Mouse (Mus musculus) stomach, postnatal 0 days (tissue): ENCODE results near the gene Spag9. TPM values are rescaled to one million over a fixed set of nuclear protein-coding genes. Genes with fewer than 3 reads are reported as not detected.
A peak's percentile ranks its signal among the peaks of the same experiment; 100 is the strongest.

Experiments
- ATAC-seq: fragments of 200-750 bp; cut with Nextera tagmentation; 2 replicates; pipeline ENCODE4 v1.8.0; 2017; ENCODE audit not compliant: low FRiP score, low TSS enrichment
- DNase-seq: peaks from one replicate; pipeline ENCODE4 v3.0.0-alpha.2; 2016; ENCODE audit warnings: low spot score
- H3K27ac ChIP-seq: fragments of 300-500 bp; sonication (generic); replicated peaks from 2 replicates; pipeline ENCODE4 v1.5.1; 2014; ENCODE audit warnings: mild to moderate bottlenecking, control low read depth
- H3K27me3 ChIP-seq: fragments of 300-500 bp; sonication (generic); 2 replicates; pipeline ENCODE4 v1.6.1; 2014; ENCODE audit warnings: low read length; ENCODE audit not compliant: control insufficient read depth, insufficient read depth
- H3K36me3 ChIP-seq: fragments of 300-500 bp; sonication (generic); 2 replicates; pipeline ENCODE4 v1.6.1; 2014; ENCODE audit warnings: low read length, mixed read lengths; ENCODE audit not compliant: control insufficient read depth, insufficient read depth
- H3K4me1 ChIP-seq: fragments of 300-500 bp; sonication (generic); replicated peaks from 2 replicates; pipeline ENCODE4 v1.6.1; 2014; ENCODE audit warnings: antibody characterized with exemption; ENCODE audit not compliant: control insufficient read depth, insufficient read depth
- H3K4me2 ChIP-seq: fragments of 300-500 bp; sonication (generic); replicated peaks from 2 replicates; pipeline ENCODE4 v1.6.1; 2014; ENCODE audit warnings: low read depth, mild to moderate bottlenecking, control low read depth, moderate library complexity
- H3K4me3 ChIP-seq: fragments of 300-500 bp; sonication (generic); 2 replicates; pipeline ENCODE4 v1.5.1; 2014; ENCODE audit warnings: low read depth, low read length, control low read depth
- H3K9ac ChIP-seq: fragments of 300-500 bp; sonication (generic); 2 replicates; pipeline ENCODE4 v1.6.1; 2014; ENCODE audit warnings: mild to moderate bottlenecking, low read length, control low read depth, mixed read lengths
- H3K9me3 ChIP-seq: fragments of 300-500 bp; sonication (generic); 2 replicates; pipeline ENCODE4 v1.6.1; 2016; ENCODE audit warnings: low read length; ENCODE audit not compliant: control insufficient read depth
- CTCF ChIP-seq: IDR thresholded peaks from 2 replicates; pipeline ENCODE4 v1.5.1; 2016; ENCODE audit warnings: antibody characterized with exemption, low read depth, mild to moderate bottlenecking, moderate library complexity
- EP300 ChIP-seq: optimal IDR thresholded peaks from 2 replicates; pipeline ENCODE3; 2016; ENCODE audit warnings: antibody characterized with exemption
- WGBS: fragments of 180-500 bp; shearing (Covaris S2); extraction: QIAGEN DNeasy Blood & Tissue Kit; methylation state at CpG from one replicate; pipeline ENCODE4 v1.1.7; 2014; 5-methylcytosine and 5-hydroxymethylcytosine counted together
- polyA plus RNA-seq: library from polyadenylated mRNA; unstranded; fragments of >200 nt; fragmentation: Nextera tagmentation; extraction: Ambion mirVana; gene quantifications from 2 replicates; pipeline ENCODE4 v1.2.1, GENCODE M21; 2015

The Spag9 gene
- polyA plus RNA-seq, 1 experiment from 2014 or later: 32.5 TPM

- Histone ChIP-seq H3K27ac (no peak overlapping the region), H3K9ac (no peak overlapping the region), H3K4me2 (no peak overlapping the region), H3K4me3 (no peak overlapping the region), H3K27me3 (no peaks in the 10 kb centered on the region), H3K4me1 (no peaks in the 10 kb centered on the region), H3K36me3 (peaks cover 9% of the 10 kb centered on the region; the same call in 1 of the 2 replicates), H3K9me3 (no peaks in the 10 kb centered on the region)
- DNase-seq: no peak
- 83% methylated on average over 4 of the region's 4 CpGs for WGBS
- TF ChIP-seq CTCF (no peak), EP300 (no peak)
- ATAC-seq: no peak
Measured at GRCm38 (mm10) chr11:93963013-93963412, 32.9 kb upstream of the Spag9 start.

- 83% methylated on average over 6 of the region's 6 CpGs for WGBS
- Histone ChIP-seq H3K4me3 (no peak overlapping the region), H3K27me3 (no peaks in the 10 kb centered on the region), H3K36me3 (peaks cover 9% of the 10 kb centered on the region; the same call in 1 of the 2 replicates), H3K27ac (no peak overlapping the region), H3K4me2 (no peak overlapping the region), H3K9me3 (no peaks in the 10 kb centered on the region), H3K9ac (no peak overlapping the region), H3K4me1 (no peaks in the 10 kb centered on the region)
- DNase-seq (no peak), ATAC-seq (no peak)
- TF ChIP-seq EP300 (no peak), CTCF (no peak)
Measured at GRCm38 (mm10) chr11:93965391-93965790, 30.5 kb upstream of the Spag9 start.

GRCm38 (mm10) chr11:93967381-93967780, 28.5 kb upstream of the Spag9 start:
- Histone ChIP-seq H3K4me3 (peak overlapping the region; percentile 70), H3K4me1 (no peaks in the 10 kb centered on the region), H3K9me3 (no peaks in the 10 kb centered on the region), H3K9ac (peak overlapping the region; percentile 69), H3K27ac (peak overlapping the region; percentile 77), H3K27me3 (no peaks in the 10 kb centered on the region), H3K4me2 (peak overlapping the region; percentile 78), H3K36me3 (0 out of 2 replicates have a peak, but pooled peaks cover 9% of the 10 kb centered on the region)
- 2% methylated on average over 11 of the region's 11 CpGs for WGBS
- DNase-seq: no peak
- TF ChIP-seq CTCF (no peak), EP300 (no peak)
- ATAC-seq: no peak

GRCm38 (mm10) chr11:93968005-93968847, 27.7 kb upstream of the Spag9 start, which contains the start of the genes Gm20390 and Nme1:
Gene Gm20390 (minus strand): TSS chr11:93968293.
Gene Nme1 (minus strand): TSS chr11:93968521.
- Histone ChIP-seq H3K4me3 (peak within 1 kb of the TSS; percentile 70), H3K9me3 (no peaks in the 10 kb centered on the region), H3K27ac (peak within 1 kb of the TSS; percentile 77), H3K27me3 (no peaks in the 10 kb centered on the region), H3K36me3 (0 out of 2 replicates have a peak, but pooled peaks cover 5% of the 10 kb centered on the region), H3K4me2 (peak within 1 kb of the TSS; percentile 78), H3K4me1 (no peaks in the 10 kb centered on the region), H3K9ac (peak within 1 kb of the TSS; percentile 69)
- TF ChIP-seq CTCF (peak; percentile 97), EP300 (peak; percentile 96)
- DNase-seq: peak; percentile 98
- WGBS: 1% methylated on average over 40 of the region's 40 CpGs
- ATAC-seq: peak; percentile 97

GRCm38 (mm10) chr11:93968848-93969128, 27.1 kb upstream of the Spag9 start:
- Histone ChIP-seq H3K4me1 (no peaks in the 10 kb centered on the region), H3K9me3 (no peaks in the 10 kb centered on the region), H3K9ac (no peak overlapping the region), H3K4me3 (no peak overlapping the region), H3K27me3 (no peaks in the 10 kb centered on the region), H3K4me2 (peak overlapping the region; percentile 38), H3K27ac (no peak overlapping the region), H3K36me3 (0 out of 2 replicates have a peak, but pooled peaks cover 5% of the 10 kb centered on the region)
- ATAC-seq (no peak), DNase-seq (no peak)
- TF ChIP-seq EP300 (no peak), CTCF (no peak)
- WGBS: 33% methylated on average over 6 of the region's 6 CpGs

GRCm38 (mm10) chr11:93969171-93969570, 26.7 kb upstream of the Spag9 start:
- H3K9me3 ChIP-seq: no peaks in the 10 kb centered on the region
- 88% methylated on average over 6 of the region's 6 CpGs for WGBS
- H3K27ac ChIP-seq: no peak overlapping the region
- ATAC-seq (no peak), DNase-seq (no peak)
- H3K36me3 ChIP-seq: 0 out of 2 replicates have a peak, but pooled peaks cover 5% of the 10 kb centered on the region
- H3K4me2 ChIP-seq: no peak overlapping the region
- no peak overlapping the region for H3K9ac ChIP-seq
- TF ChIP-seq CTCF (no peak), EP300 (no peak)
- no peaks in the 10 kb centered on the region for H3K4me1 ChIP-seq
- no peak overlapping the region for H3K4me3 ChIP-seq
- H3K27me3 ChIP-seq: no peaks in the 10 kb centered on the region
